Mouse (Mus musculus) cerebellum, postnatal 4 days (tissue): ENCODE results near the gene Baz2b.
"Not testable (repeated sequence)": the region's sequence is repeated elsewhere in the genome, so short reads cannot be mapped to it uniquely, and the experiment has no call there.

Experiments used
- DNase-seq, 2 experiments: peaks; one replicate each; pipeline ENCODE4 v3.0.0; 2022; ENCODE audit warnings: low spot score in 2 of 2, mixed read lengths in 1 of 2

Baz2b gene

GRCm38 (mm10) chr2:59870526-59870925 is 339.1 kb downstream of the Baz2b start:
- no peak for DNase-seq

- DNase-seq = no peak
These were observed 347.0 kb downstream of the Baz2b start for GRCm38 (mm10) chr2:59862618-59863017.

GRCm38 (mm10) chr2:59854363-59854762 is 355.3 kb downstream of the Baz2b start:
- DNase-seq = no peak

- DNase-seq = no peak
These were observed 356.1 kb downstream of the Baz2b start for GRCm38 (mm10) chr2:59853543-59853942.

GRCm38 (mm10) chr2:59852916-59853315 is 356.7 kb downstream of the Baz2b start:
- no peak for DNase-seq

GRCm38 (mm10) chr2:59851885-59852284 is 357.8 kb downstream of the Baz2b start:
- not testable (repeated sequence) for DNase-seq
